Mouse (Mus musculus) heart, adult 2 months (tissue): ENCODE measurements around the gene Pifo.

Experiments
- CTCF ChIP-seq: fragments of 200-600 bp; IDR thresholded peaks from 2 replicates; pipeline ENCODE4 v1.8.1; 2022; ENCODE audit warnings: antibody characterized with exemption, mild to moderate bottlenecking, moderate library complexity
- EP300 ChIP-seq: fragments of 200-500 bp; IDR thresholded peaks from 2 replicates; pipeline ENCODE4 v1.6.1; 2011; ENCODE audit warnings: low read depth, low read length, control low read depth; ENCODE audit not compliant: insufficient read depth
- POLR2A ChIP-seq: fragments of 200-500 bp; IDR thresholded peaks from 2 replicates; pipeline ENCODE4 v1.6.1; 2011; ENCODE audit warnings: mild to moderate bottlenecking, low read depth, low read length, control low read depth; ENCODE audit not compliant: insufficient read depth

GRCm38 (mm10) chr3:105960700-105961099 lies 53.7 kb downstream of the Pifo start:
- TF ChIP-seq POLR2A (no peak), CTCF (peak; percentile 51), EP300 (no peak)
